Mouse (Mus musculus): ENCODE results near the gene Maff. TPM values are rescaled to one million over a fixed set of nuclear protein-coding genes. Genes with fewer than 3 reads are reported as not detected.

The Maff gene
- total and polyA plus RNA-seq, 2 experiments from 2014 or later = 1.8 to 19.4 TPM

DNA sequence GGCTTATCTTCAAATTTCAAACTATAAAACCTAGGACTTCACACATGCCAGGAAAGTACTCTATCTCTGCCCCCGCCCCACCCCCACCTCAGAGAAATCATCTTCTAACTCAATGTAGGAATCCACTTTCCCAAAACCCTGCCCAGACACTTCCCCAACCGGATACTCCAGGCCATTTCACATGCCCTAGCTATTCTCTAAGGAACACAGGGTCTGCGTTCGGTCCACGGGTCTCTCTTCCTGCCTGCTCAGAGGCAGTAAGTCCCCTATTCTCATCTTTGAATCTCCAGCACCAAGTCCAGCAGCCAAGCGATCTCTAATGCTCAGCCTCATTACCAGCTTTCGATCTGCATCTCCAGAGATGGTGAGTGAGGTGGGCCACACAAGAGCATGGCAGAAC, 33.2 kb downstream of the Maff start:
- peak overlapping the region; percentile 47 for H3K27ac ChIP-seq (ENCODE audit: low read depth)
- H3K4me1 ChIP-seq (ENCODE audit: control insufficient read depth, insufficient read depth) = peaks cover 29% of the 10 kb centered on the region
- H3K27me3 ChIP-seq (ENCODE audit: control insufficient read depth, insufficient read depth, low read length) = no peaks in the 10 kb centered on the region

DNA sequence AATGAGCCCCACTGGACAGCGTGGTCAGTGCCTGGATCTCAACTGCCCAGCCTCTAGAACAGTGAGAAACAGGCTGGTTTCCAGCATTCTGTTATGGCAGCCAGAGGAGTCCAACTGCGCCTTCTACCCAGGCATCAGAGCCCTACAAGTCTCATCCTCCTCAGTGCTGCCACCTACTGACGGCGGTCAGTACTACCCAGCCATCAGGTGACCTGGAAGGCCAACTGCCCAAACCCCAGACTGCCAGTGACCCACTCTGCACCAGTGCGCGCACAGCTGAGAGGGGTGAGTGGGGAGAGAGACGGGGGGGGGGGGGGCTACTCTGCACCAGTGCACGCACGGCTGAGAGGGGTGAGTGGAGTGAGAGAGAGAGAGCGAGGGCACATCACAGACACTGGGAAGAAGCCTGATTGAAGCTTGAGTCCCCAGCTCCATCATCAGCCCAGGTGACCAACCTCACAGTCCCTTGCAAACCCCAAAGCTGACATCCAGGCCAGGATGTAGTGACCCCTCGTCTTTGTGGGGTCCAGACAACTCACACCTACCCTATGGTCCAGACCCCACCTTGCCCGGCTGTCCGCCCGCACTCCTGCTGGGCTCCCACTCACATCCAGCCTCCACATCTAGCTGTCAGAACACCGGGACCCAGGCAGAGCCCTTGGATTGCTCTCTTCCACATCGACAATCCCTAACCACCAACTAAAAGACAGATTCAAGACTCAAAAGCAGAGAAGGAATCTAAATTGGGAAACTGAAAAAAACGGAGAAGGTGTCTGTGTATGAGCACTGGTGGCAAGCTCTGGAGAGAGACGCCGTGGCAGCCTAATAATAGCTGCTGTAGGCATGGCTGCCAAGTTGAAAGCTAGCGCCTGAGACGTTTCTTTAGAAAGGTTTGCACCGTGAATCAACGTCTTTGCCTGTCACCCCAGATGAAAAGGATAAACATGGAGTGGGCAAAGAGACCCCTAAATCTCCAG, 34.3 kb downstream of the Maff start:
- Histone ChIP-seq H3K4me2 (ENCODE audit: low read depth, low read length) (peak overlapping the region; percentile 55), H3K36me3 (replicated peaks; ENCODE audit: control insufficient read depth, insufficient read depth, low read length) (peaks cover 28% of the 10 kb centered on the region), H3K27ac (ENCODE audit: low read depth) (peak overlapping the region; percentile 91), H3K4me1 (ENCODE audit: control insufficient read depth, insufficient read depth) (peaks cover 29% of the 10 kb centered on the region), H3K9me3 (replicated peaks; ENCODE audit: control insufficient read depth, low read length) (no peaks in the 10 kb centered on the region), H3K9ac (replicated peaks; ENCODE audit: low read depth, low read length) (peak overlapping the region; percentile 19; the same call in 1 of the 2 replicates), H3K27me3 (ENCODE audit: control insufficient read depth, insufficient read depth, low read length) (no peaks in the 10 kb centered on the region), H3K4me3 (ENCODE audit: low read depth, low read length) (peak overlapping the region; percentile 30)
- ATAC-seq (ENCODE audit: insufficient read depth, low read depth) (peak; percentile 66), DNase-seq (ENCODE audit: low spot score) (peak; percentile 84)
- 23% methylated on average over 22 of the region's 23 CpGs for WGBS
- TF ChIP-seq EP300 (IDR thresholded peaks at IDR 0.05; ENCODE audit: low read depth) (no peak), CTCF (IDR thresholded peaks at IDR 0.05; ENCODE audit: low read depth) (peak; percentile 91)

More for the DNA sequence above, 33.2 kb downstream of the Maff start:
- DNase-seq (ENCODE audit: low spot score) (no peak), ATAC-seq (ENCODE audit: insufficient read depth, low read depth) (no peak)
- Histone ChIP-seq H3K4me2 (ENCODE audit: low read depth, low read length) (no peak overlapping the region), H3K4me3 (ENCODE audit: low read depth, low read length) (no peak overlapping the region), H3K36me3 (replicated peaks; ENCODE audit: control insufficient read depth, insufficient read depth, low read length) (peaks cover 32% of the 10 kb centered on the region), H3K9me3 (replicated peaks; ENCODE audit: control insufficient read depth, low read length) (no peaks in the 10 kb centered on the region), H3K9ac (replicated peaks; ENCODE audit: low read depth, low read length) (no peak overlapping the region)
- WGBS = 78% methylated on average over 7 of the region's 7 CpGs
- no peak for TF ChIP-seq EP300 (IDR thresholded peaks at IDR 0.05; ENCODE audit: low read depth)
- no peak for TF ChIP-seq CTCF (IDR thresholded peaks at IDR 0.05; ENCODE audit: low read depth)

DNA sequence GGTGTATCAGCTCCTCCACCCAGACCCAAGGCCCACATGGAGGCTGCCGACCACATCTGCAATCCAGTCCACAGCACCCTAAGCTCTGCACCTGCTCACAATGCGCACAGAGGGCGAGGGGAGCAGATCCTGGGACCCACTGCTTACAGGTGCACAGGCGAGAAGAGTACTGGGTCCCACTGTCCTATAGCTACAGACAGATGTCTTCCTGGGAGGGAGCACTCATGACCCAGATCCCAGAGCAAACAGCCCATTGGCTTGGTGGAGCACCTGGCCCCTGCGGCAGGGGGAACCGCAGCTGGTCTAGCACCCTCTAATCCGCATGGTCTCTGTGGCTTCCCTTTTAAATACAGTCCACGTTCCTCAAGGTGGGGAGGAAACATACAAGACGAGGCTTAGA, 35.2 kb downstream of the Maff start:
- Histone ChIP-seq H3K36me3 (replicated peaks; ENCODE audit: control insufficient read depth, insufficient read depth, low read length) (peaks cover 19% of the 10 kb centered on the region), H3K4me2 (ENCODE audit: low read depth, low read length) (no peak overlapping the region), H3K9ac (replicated peaks; ENCODE audit: low read depth, low read length) (0 out of 2 replicates have a peak overlapping the region, but pooled peaks have one; percentile 6), H3K27me3 (ENCODE audit: control insufficient read depth, insufficient read depth, low read length) (no peaks in the 10 kb centered on the region), H3K4me3 (ENCODE audit: low read depth, low read length) (no peak overlapping the region), H3K27ac (ENCODE audit: low read depth) (peak overlapping the region; percentile 91), H3K9me3 (replicated peaks; ENCODE audit: control insufficient read depth, low read length) (no peaks in the 10 kb centered on the region), H3K4me1 (ENCODE audit: control insufficient read depth, insufficient read depth) (peaks cover 35% of the 10 kb centered on the region)
- TF ChIP-seq CTCF (IDR thresholded peaks at IDR 0.05; ENCODE audit: low read depth) (no peak), EP300 (IDR thresholded peaks at IDR 0.05; ENCODE audit: low read depth) (no peak)
- ATAC-seq (ENCODE audit: insufficient read depth, low read depth) = no peak
- WGBS = 70% methylated on average over 9 of the region's 9 CpGs
- DNase-seq (ENCODE audit: low spot score) = no peak

DNA sequence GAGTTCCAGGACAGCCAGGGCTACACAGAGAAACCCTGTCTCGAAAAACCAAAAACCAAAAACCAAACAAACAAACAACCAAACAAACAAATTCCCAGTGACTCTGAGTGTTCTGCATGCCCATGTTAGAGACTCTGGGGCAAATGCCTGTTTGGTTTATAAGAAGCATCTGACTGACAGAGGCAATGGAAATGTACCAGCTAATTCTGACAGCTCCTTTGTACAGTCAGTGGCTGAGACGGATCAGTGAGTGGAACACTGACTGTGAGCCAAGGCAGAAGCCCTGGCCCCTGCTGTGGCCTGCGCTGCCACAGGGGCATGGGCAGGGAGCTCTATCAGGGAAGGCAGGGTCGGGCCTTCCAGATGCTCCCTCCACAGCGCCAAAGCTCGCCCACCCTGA, 40.7 kb downstream of the Maff start:
- peaks cover 58% of the 10 kb centered on the region for H3K4me1 ChIP-seq (ENCODE audit: control insufficient read depth, insufficient read depth)
- H3K27ac ChIP-seq (ENCODE audit: low read depth) = peak overlapping the region; percentile 61
- 43% methylated on average over 6 of the region's 6 CpGs for WGBS
- TF ChIP-seq CTCF (IDR thresholded peaks at IDR 0.05; ENCODE audit: low read depth) = no peak
- TF ChIP-seq EP300 (IDR thresholded peaks at IDR 0.05; ENCODE audit: low read depth) = no peak
- H3K9me3 ChIP-seq (replicated peaks; ENCODE audit: control insufficient read depth, low read length) = no peaks in the 10 kb centered on the region
- H3K9ac ChIP-seq (replicated peaks; ENCODE audit: low read depth, low read length) = no peak overlapping the region
- ATAC-seq (ENCODE audit: insufficient read depth, low read depth) (no peak; the same call in 1 of the 2 replicates), DNase-seq (ENCODE audit: low spot score) (no peak)
- no peak overlapping the region for H3K4me2 ChIP-seq (ENCODE audit: low read depth, low read length)
- H3K27me3 ChIP-seq (ENCODE audit: control insufficient read depth, insufficient read depth, low read length) = no peaks in the 10 kb centered on the region
- no peak overlapping the region for H3K4me3 ChIP-seq (ENCODE audit: low read depth, low read length)
- H3K36me3 ChIP-seq (replicated peaks; ENCODE audit: control insufficient read depth, insufficient read depth, low read length) = peaks cover 8% of the 10 kb centered on the region; the same call in 1 of the 2 replicates

DNA sequence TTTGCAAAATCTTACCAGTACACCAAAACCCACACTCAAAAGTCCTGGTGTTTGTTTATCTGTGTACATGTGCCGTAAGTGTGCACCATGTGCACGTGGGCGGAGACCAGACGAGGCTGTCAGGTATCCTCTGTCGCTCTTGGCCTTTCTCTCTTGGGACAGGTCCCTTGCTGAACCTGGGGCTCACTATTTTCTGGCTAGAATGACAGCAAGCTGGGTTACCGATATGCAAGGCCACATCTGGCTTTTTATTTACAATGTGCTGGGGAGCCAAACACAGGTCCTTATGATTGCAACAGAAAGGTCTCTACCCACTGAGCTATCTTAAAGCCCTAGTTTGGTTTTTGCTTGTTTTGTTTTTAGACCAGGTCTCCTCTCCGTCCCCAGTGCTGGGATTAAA, 41.2 kb downstream of the Maff start:
- Histone ChIP-seq H3K36me3 (replicated peaks; ENCODE audit: control insufficient read depth, insufficient read depth, low read length) (peaks cover 8% of the 10 kb centered on the region; the same call in 1 of the 2 replicates), H3K4me1 (ENCODE audit: control insufficient read depth, insufficient read depth) (peaks cover 58% of the 10 kb centered on the region), H3K27ac (ENCODE audit: low read depth) (peak overlapping the region; percentile 61), H3K4me2 (ENCODE audit: low read depth, low read length) (no peak overlapping the region), H3K27me3 (ENCODE audit: control insufficient read depth, insufficient read depth, low read length) (no peaks in the 10 kb centered on the region), H3K9ac (replicated peaks; ENCODE audit: low read depth, low read length) (no peak overlapping the region; the same call in 1 of the 2 replicates), H3K4me3 (ENCODE audit: low read depth, low read length) (no peak overlapping the region), H3K9me3 (replicated peaks; ENCODE audit: control insufficient read depth, low read length) (no peaks in the 10 kb centered on the region)
- no peak for TF ChIP-seq EP300 (IDR thresholded peaks at IDR 0.05; ENCODE audit: low read depth)
- TF ChIP-seq CTCF (IDR thresholded peaks at IDR 0.05; ENCODE audit: low read depth) = no peak
- DNase-seq (ENCODE audit: low spot score) = no peak
- 76% methylated on average over 7 of the region's 7 CpGs for WGBS
- no peak for ATAC-seq (ENCODE audit: insufficient read depth, low read depth)
